Mouse (Mus musculus) ovary, adult 2 months (tissue): ENCODE data around the gene D330020A13Rik. TPM values are rescaled to one million over a fixed set of nuclear protein-coding genes. Genes with fewer than 3 reads are reported as not detected.

Source experiments
- polyA plus RNA-seq: library from polyadenylated mRNA; depleted of rRNA; stranded (reverse); fragments of >200 nt; gene quantifications from 2 replicates; pipeline ENCODE4 v1.2.3, GENCODE M21; 2012; rRNA removed

The D330020A13Rik gene
- polyA plus RNA-seq: 0.13 and 0.19 TPM in 2 replicates

DNA sequence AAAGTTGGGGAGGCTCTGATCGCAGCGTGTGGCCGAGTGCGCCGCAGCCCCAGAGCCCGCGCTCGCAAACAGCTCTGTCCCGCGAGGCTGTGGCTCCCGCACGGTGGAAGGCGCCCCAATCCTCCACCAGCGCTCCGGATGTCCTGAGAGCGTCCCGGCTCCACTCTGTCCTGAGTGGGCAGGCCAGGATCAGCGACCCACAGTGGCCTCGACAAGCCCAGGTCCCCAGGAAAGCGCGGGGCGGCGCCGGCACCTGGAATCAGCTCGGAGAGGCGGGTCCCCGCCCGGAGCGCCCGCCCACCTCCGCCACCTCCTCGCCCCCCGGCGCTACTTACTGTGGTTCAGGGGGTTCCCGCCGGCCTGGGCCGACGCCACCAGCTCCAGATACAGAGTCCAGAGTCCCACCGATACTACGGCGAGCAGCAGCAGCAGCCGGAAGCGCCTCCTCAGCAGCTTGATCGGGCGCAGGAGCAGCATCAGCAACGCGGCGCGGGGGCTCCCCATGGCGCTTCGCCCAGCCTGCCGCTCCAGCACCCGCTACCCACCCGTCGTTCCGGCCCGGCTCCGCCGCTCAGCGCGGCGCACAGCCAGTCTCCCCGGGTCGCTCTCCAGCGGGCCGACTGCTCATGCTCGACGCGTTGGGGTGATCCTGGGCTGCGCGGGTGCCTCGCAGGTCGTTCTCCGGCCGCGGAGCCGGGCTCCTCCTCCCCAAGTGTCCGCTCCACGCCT lies at the start of gene D330020A13Rik, which contains the start of gene B4galnt3:
D330020A13Rik (plus strand) TSS at position 309 of the 729 bp plus-strand sequence.
B4galnt3 (minus strand) TSS at position 504 of the 729 bp plus-strand sequence.

Other genes starting within 250 kb of the D330020A13Rik start
- gene Ninj2, start 201.0 kb upstream of the D330020A13Rik start, polyA plus RNA-seq: 8.4 and 14.5 TPM in 2 replicates
- gene B4galnt3, start 195 bp downstream of the D330020A13Rik start, polyA plus RNA-seq: 2.0 and 2.7 TPM in 2 replicates
- 2.8 and 3.3 TPM in 2 replicates for gene Kdm5a, start 69.8 kb downstream of the D330020A13Rik start, polyA plus RNA-seq
- gene Ccdc77, start 70.0 kb downstream of the D330020A13Rik start, polyA plus RNA-seq: 2.6 and 3.2 TPM in 2 replicates
- gene Il17ra, start 168.9 kb downstream of the D330020A13Rik start, polyA plus RNA-seq: 32.5 and 44.2 TPM in 2 replicates
- gene Tmem121b, start 199.4 kb downstream of the D330020A13Rik start, polyA plus RNA-seq: 0.38 and 0.56 TPM in 2 replicates
- gene Hdhd5, start 237.0 kb downstream of the D330020A13Rik start, polyA plus RNA-seq: 28.7 and 32.3 TPM in 2 replicates